Comparison of ENCODE assay signal across 20 mouse cellular contexts in genomic region chr3:122586918-122587641, GRCm38 (mm10). TPM values are rescaled to one million over a fixed set of nuclear protein-coding genes. Genes with fewer than 3 reads are reported as not detected.
A peak's percentile ranks its signal among the peaks of the same experiment; 100 is the strongest.
DNase-seq lines count a peak whose midpoint lies in the region; ATAC-seq and TF ChIP-seq lines count a peak whose summit lies in the region.
"Had no signal": no experiment of that assay in that cellular context is flagged by ENCODE, and none has a peak within 500 bp of the region (broad histone marks: within the 10 kb centered on the region; RNA-seq: fewer than 3 reads in every experiment).

No protein-coding gene starts in this region.

- DNase-seq in 416B (ENCODE audit: low read depth): peak; percentile 67
- peak; percentile 81 for DNase-seq in brain, embryonic 14.5 days (ENCODE audit: low read depth)
- no peak for DNase-seq in left cerebral cortex, adult 9 months (ENCODE audit: low spot score in 2 of 2)
- no peak for DNase-seq in layer of hippocampus, adult 2 months (ENCODE audit: low spot score in 2 of 2)
- no peak for DNase-seq in right cerebral cortex, postnatal 25 days
- DNase-seq: cerebellum, adult 11 months; cerebellum, postnatal 36 days; gastrocnemius, postnatal 36 days; layer of hippocampus, adult 9-11 months; liver; lung, adult 18-20 months had no signal

- no peak overlapping the region for H3K9ac ChIP-seq in hindbrain, embryonic 15.5 days
- no peak overlapping the region for H3K9ac ChIP-seq in hindbrain, embryonic 13.5 days
- H3K9ac ChIP-seq: embryonic facial prominence, embryonic 12.5 days; intestine, embryonic 15.5 days; midbrain, embryonic 15.5 days; neural tube, embryonic 12.5 days had no signal

- no peak overlapping the region for H3K4me3 ChIP-seq in hindbrain, embryonic 15.5 days
- no peak overlapping the region for H3K4me3 ChIP-seq in hindbrain, embryonic 13.5 days
- no peak overlapping the region for H3K4me3 ChIP-seq in layer of hippocampus, adult 2 months
- H3K4me3 ChIP-seq: embryonic facial prominence, embryonic 12.5 days; intestine, embryonic 15.5 days; midbrain, embryonic 15.5 days; neural tube, embryonic 12.5 days had no signal

- TF ChIP-seq POLR2A in brain, embryonic 14.5 days (IDR thresholded peaks at IDR 0.05; ENCODE audit: borderline replicate concordance, extremely low read depth, insufficient read depth, insufficient read length, poor library complexity, severe bottlenecking): no peak

- H3K27me3 ChIP-seq in hindbrain, embryonic 15.5 days: no peaks in the 10 kb centered on the region
- H3K27me3 ChIP-seq in hindbrain, embryonic 13.5 days: no peaks in the 10 kb centered on the region
- H3K27me3 ChIP-seq: embryonic facial prominence, embryonic 12.5 days; intestine, embryonic 15.5 days; midbrain, embryonic 15.5 days; neural tube, embryonic 12.5 days had no signal

- H3K9me3 ChIP-seq in hindbrain, embryonic 15.5 days: no peaks in the 10 kb centered on the region
- no peaks in the 10 kb centered on the region for H3K9me3 ChIP-seq in hindbrain, embryonic 13.5 days
- H3K9me3 ChIP-seq: embryonic facial prominence, embryonic 12.5 days; intestine, embryonic 15.5 days; midbrain, embryonic 15.5 days; neural tube, embryonic 12.5 days had no signal

- no peak overlapping the region for H3K27ac ChIP-seq in hindbrain, embryonic 15.5 days (replicated peaks)
- H3K27ac ChIP-seq in hindbrain, embryonic 13.5 days: no peak overlapping the region
- H3K27ac ChIP-seq in layer of hippocampus, adult 2 months: no peak overlapping the region
- H3K27ac ChIP-seq: embryonic facial prominence, embryonic 12.5 days; intestine, embryonic 15.5 days; midbrain, embryonic 15.5 days; neural tube, embryonic 12.5 days had no signal

- peaks cover 11% of the 10 kb centered on the region; the same call in 1 of the 2 replicates for H3K4me1 ChIP-seq in hindbrain, embryonic 15.5 days (replicated peaks)
- H3K4me1 ChIP-seq in hindbrain, embryonic 13.5 days (replicated peaks): peaks cover 11% of the 10 kb centered on the region
- H3K4me1 ChIP-seq: intestine, embryonic 15.5 days; neural tube, embryonic 12.5 days had no signal

- H3K4me2 ChIP-seq in hindbrain, embryonic 15.5 days: no peak overlapping the region
- H3K4me2 ChIP-seq in hindbrain, embryonic 13.5 days: no peak overlapping the region
- H3K4me2 ChIP-seq: embryonic facial prominence, embryonic 12.5 days; intestine, embryonic 15.5 days; midbrain, embryonic 15.5 days; neural tube, embryonic 12.5 days had no signal

- no peak for TF ChIP-seq CTCF in brain, embryonic 14.5 days (IDR thresholded peaks at IDR 0.05; ENCODE audit: borderline replicate concordance, extremely low read depth, insufficient read depth, insufficient read length)
- no peak for TF ChIP-seq CTCF in layer of hippocampus, adult 2 months (conservative IDR thresholded peaks at IDR 0.05)

- WGBS in hindbrain, embryonic 15.5 days: 63% methylated on average over 3 of the region's 3 CpGs
- 60% methylated on average over 3 of the region's 3 CpGs for WGBS in hindbrain, embryonic 13.5 days

- peak; percentile 55 for ATAC-seq in hindbrain, embryonic 15.5 days (ENCODE audit: low FRiP score, low read depth)
- ATAC-seq in hindbrain, embryonic 13.5 days (ENCODE audit: low FRiP score): no peak
- ATAC-seq in granulocyte monocyte progenitor cell, adult 5-6 weeks (replicated peaks; ENCODE audit: poor library complexity, severe bottlenecking): peak; percentile 50; the same call in 1 of the 2 replicates
- ATAC-seq: CD4-positive, CD25-positive, alpha-beta regulatory T cell, adult 4 months; intestine, embryonic 15.5 days; midbrain, embryonic 15.5 days had no signal

- peaks cover 6% of the 10 kb centered on the region for H3K36me3 ChIP-seq in hindbrain, embryonic 15.5 days
- H3K36me3 ChIP-seq in hindbrain, embryonic 13.5 days: peaks cover 20% of the 10 kb centered on the region
- H3K36me3 ChIP-seq: intestine, embryonic 15.5 days; midbrain, embryonic 15.5 days had no signal

RNA-seq across cellular contexts. Expression of gene Fnbp1l, which starts 32.4 kb away (rescaled TPM):
- 177 and 185 TPM in 2 replicates for polyA plus RNA-seq in hindbrain, embryonic 15.5 days (2015; fragmentation: Nextera tagmentation; extraction: Ambion mirVana)
- polyA plus RNA-seq in hindbrain, embryonic 13.5 days (2015; fragmentation: Nextera tagmentation; extraction: Ambion mirVana): 211 and 214 TPM in 2 replicates
- 292 and 358 TPM in 2 replicates for polyA plus RNA-seq in brain, embryonic 14.5 days (2012; rRNA removed)
- 11.1 and 14.9 TPM in 2 replicates for total RNA-seq in granulocyte monocyte progenitor cell, adult 5-6 weeks (2014; fragmentation: Nextera tagmentation)
- total RNA-seq in granulocyte monocyte progenitor cell, adult 5-6 weeks (2017): 11.8 and 13.3 TPM in 2 replicates
- total RNA-seq in layer of hippocampus, adult 2 months (2021): 10 to 100 TPM; 29.6 to 31.8 TPM
- total RNA-seq: MEL had no signal

Comparison
In these comparisons a context has a peak if more than half of its experiments do, and no peak if none do; other contexts are left out.
1. DNase-seq: peak in 416B (single experiment) and brain, embryonic 14.5 days (single experiment); none in left cerebral cortex, adult 9 months (0 of 2), layer of hippocampus, adult 2 months (0 of 2) and right cerebral cortex, postnatal 25 days (single experiment).